Mouse (Mus musculus) CH12.LX (cell line): Measurements from ENCODE around the gene Il12rb1.

Source experiments
- CHD2 ChIP-seq: IDR thresholded peaks from 2 replicates; pipeline ENCODE4 v1.6.1; 2011; ENCODE audit warnings: low read length, improper control_type of control experiment
- CTCF ChIP-seq, 2 experiments: IDR thresholded peaks in 1 of 2; conservative IDR thresholded peaks in 1 of 2; 2 replicates each; pipeline ENCODE4 v1.5.1; 2011 to 2012; ENCODE audit warnings: low read depth in 2 of 2, low read length in 2 of 2, improper control_type of control experiment in 1 of 2, inconsistent platforms in 1 of 2, mild to moderate bottlenecking in 1 of 2, moderate library complexity in 1 of 2
- EP300 ChIP-seq: IDR thresholded peaks from 2 replicates; pipeline ENCODE4 v1.6.1; 2011; ENCODE audit warnings: low read length, improper control_type of control experiment
- ETS1 ChIP-seq: conservative IDR thresholded peaks from 2 replicates; pipeline ENCODE4 v1.6.1; 2012; ENCODE audit warnings: low read depth, mild to moderate bottlenecking, inconsistent platforms, low read length, improper control_type of control experiment, moderate library complexity
- JUND ChIP-seq: conservative IDR thresholded peaks from 2 replicates; pipeline ENCODE4 v1.6.1; 2011; ENCODE audit warnings: low read depth, low read length, improper control_type of control experiment
- KAT2A ChIP-seq: IDR thresholded peaks from 2 replicates; pipeline ENCODE4 v1.6.1; 2012; ENCODE audit warnings: low read length, improper control_type of control experiment, inconsistent platforms; ENCODE audit not compliant: insufficient replicate concordance
- MYC ChIP-seq: IDR thresholded peaks from 2 replicates; pipeline ENCODE4 v1.6.1; 2011; ENCODE audit warnings: low read depth, mild to moderate bottlenecking, improper control_type of control experiment, low read length
- NELFE ChIP-seq: IDR thresholded peaks from 2 replicates; pipeline ENCODE4 v1.6.1; 2011; ENCODE audit warnings: low read depth, low read length, improper control_type of control experiment
- POLR2A ChIP-seq: IDR thresholded peaks from 2 replicates; pipeline ENCODE4 v1.6.1; 2011; ENCODE audit warnings: low read depth, mild to moderate bottlenecking, improper control_type of control experiment, low read length
- POLR2AphosphoS2 ChIP-seq: IDR thresholded peaks from 2 replicates; pipeline ENCODE4 v1.6.1; 2011; ENCODE audit warnings: low read depth, low read length, improper control_type of control experiment
- RAD21 ChIP-seq: IDR thresholded peaks from 2 replicates; pipeline ENCODE4 v1.6.1; 2011; ENCODE audit warnings: low read depth, mild to moderate bottlenecking, low read length, improper control_type of control experiment, moderate library complexity
- SMC3 ChIP-seq: IDR thresholded peaks from 2 replicates; pipeline ENCODE4 v1.6.1; 2011; ENCODE audit warnings: low read depth, low read length, improper control_type of control experiment
- USF1 ChIP-seq: IDR thresholded peaks from 2 replicates; pipeline ENCODE4 v1.6.1; 2014; ENCODE audit warnings: low read depth, mild to moderate bottlenecking, inconsistent platforms, low read length, improper control_type of control experiment

DNA sequence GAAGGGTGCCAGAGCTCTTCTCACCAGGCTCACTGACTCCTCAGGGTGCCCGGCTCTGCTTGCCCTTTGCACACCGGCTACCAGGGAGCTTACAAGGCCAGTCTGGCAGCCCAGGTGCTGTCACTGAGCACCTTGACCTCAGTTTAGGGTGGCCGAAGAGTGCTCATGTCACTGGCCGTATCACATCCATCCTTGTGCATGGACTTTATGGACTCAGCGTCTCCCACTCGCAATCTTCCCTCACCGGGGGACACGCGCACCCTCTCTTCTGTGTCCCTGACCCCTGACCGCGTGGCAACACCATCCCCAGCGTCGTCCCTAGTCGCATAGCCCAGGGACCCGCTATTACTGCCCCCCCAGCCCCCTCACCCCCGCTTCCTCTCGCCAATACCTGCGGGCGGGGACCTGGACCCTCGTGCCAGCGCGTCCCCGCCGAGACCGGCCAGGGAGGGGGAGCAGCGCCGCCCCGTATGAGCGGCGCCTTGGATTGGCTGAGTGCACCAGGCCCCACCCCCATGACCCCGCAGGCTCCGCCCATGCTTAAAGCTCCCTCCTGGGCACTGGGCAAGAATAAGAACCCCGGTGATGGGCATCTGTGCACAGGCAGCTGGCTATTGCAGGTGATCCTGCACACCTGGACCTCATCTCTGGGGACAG, 48.4 kb downstream of the Il12rb1 start:
- TF ChIP-seq USF1 (no peak), NELFE (no peak), CHD2 (no peak), CTCF (conservative IDR thresholded peaks at IDR 0.05 in 1 of 2, IDR thresholded peaks at IDR 0.05 in 1 of 2; ENCODE audit: low read depth in 2 of 2, low read length in 2 of 2) (no peak), RAD21 (no peak), EP300 (no peak), SMC3 (no peak), POLR2A (no peak), KAT2A (no peak), JUND (no peak), POLR2AphosphoS2 (no peak), MYC (no peak), ETS1 (no peak)
